Mouse (Mus musculus): ENCODE results near the gene Shroom4.

GRCm38 (mm10) chrX:6565066-6565465 lies 165.4 kb downstream of the Shroom4 start:
- TF ChIP-seq POLR2A (IDR thresholded peaks at IDR 0.05; ENCODE audit: insufficient read depth, low read length): no peak
- TF ChIP-seq CTCF (IDR thresholded peaks at IDR 0.05; ENCODE audit: low read depth, low read length): no peak

All from ES-Bruce4 (cell line).